Mouse (Mus musculus): ENCODE data around the gene Pik3c2a. TPM values are rescaled to one million over a fixed set of nuclear protein-coding genes. Genes with fewer than 3 reads are reported as not detected.

Pik3c2a gene
- total and polyA plus RNA-seq, 2 experiments from 2014 or later, result 7.1 to 27.1 TPM

DNA sequence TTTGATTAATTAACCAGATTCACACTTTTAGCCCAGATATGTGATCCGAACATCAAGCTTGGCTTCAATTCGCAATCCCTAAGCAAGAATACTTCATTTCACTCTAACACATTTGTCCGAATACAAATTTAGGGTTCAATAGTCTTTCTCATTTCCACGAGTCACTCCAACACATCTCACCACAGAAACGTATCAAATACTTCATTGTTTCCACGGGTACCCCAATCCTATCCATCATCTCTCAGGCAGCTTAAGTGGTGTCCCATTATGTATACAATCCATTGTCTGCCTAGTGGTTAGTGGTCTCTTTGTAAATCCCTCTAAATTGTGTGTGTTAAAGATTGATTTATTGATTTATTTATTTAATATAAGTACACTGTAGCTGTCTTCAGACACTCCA is 108.1 kb downstream of the Pik3c2a start:
- Histone ChIP-seq H3K36me3 (replicated peaks; ENCODE audit: control insufficient read depth, insufficient read depth, low read length) (peaks cover 31% of the 10 kb centered on the region), H3K4me2 (ENCODE audit: low read depth, low read length) (peak overlapping the region; percentile 67; the same call in 1 of the 2 replicates), H3K9ac (replicated peaks; ENCODE audit: low read depth, low read length) (no peak overlapping the region), H3K9me3 (replicated peaks; ENCODE audit: control insufficient read depth, low read length) (no peaks in the 10 kb centered on the region), H3K4me1 (ENCODE audit: control insufficient read depth, insufficient read depth) (peaks cover 8% of the 10 kb centered on the region; the same call in 1 of the 2 replicates), H3K27ac (ENCODE audit: low read depth) (no peak overlapping the region), H3K4me3 (ENCODE audit: low read depth, low read length) (no peak overlapping the region), H3K27me3 (ENCODE audit: control insufficient read depth, insufficient read depth, low read length) (no peaks in the 10 kb centered on the region)
- DNase-seq (ENCODE audit: low spot score) (no peak), ATAC-seq (ENCODE audit: insufficient read depth, low read depth) (no peak)
- 85% methylated on average over 6 of the region's 6 CpGs for WGBS
- no peak for TF ChIP-seq EP300 (IDR thresholded peaks at IDR 0.05; ENCODE audit: low read depth)
- TF ChIP-seq CTCF (IDR thresholded peaks at IDR 0.05; ENCODE audit: low read depth), result no peak

DNA sequence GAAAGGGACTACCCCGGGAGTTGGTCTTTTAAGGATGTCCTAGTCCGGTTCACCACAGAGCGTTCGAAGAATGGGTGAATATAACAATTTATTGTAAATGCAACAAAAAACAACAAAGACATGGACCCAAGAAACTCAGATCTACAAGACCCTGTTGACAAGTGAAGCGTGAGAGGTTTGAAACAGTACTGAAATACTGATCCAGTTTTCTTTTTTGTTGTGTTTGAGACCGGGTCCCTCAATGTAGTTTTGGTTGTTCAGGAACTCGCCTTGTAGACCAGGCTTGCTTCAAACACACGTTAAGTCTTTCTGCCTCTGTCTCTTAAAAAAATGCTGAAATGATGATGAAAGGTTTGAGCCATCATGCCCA is 108.6 kb downstream of the Pik3c2a start:
- H3K4me3 ChIP-seq (ENCODE audit: low read depth, low read length), result peak overlapping the region; percentile 86
- H3K4me2 ChIP-seq (ENCODE audit: low read depth, low read length), result peak overlapping the region; percentile 67
- DNase-seq (ENCODE audit: low spot score), result no peak
- H3K4me1 ChIP-seq (ENCODE audit: control insufficient read depth, insufficient read depth), result peaks cover 8% of the 10 kb centered on the region; the same call in 1 of the 2 replicates
- H3K27ac ChIP-seq (ENCODE audit: low read depth), result peak overlapping the region; percentile 12; the same call in 1 of the 2 replicates
- H3K9me3 ChIP-seq (replicated peaks; ENCODE audit: control insufficient read depth, low read length), result no peaks in the 10 kb centered on the region
- H3K9ac ChIP-seq (replicated peaks; ENCODE audit: low read depth, low read length), result peak overlapping the region; percentile 86
- no peaks in the 10 kb centered on the region for H3K27me3 ChIP-seq (ENCODE audit: control insufficient read depth, insufficient read depth, low read length)
- 14% methylated on average over 8 of the region's 8 CpGs for WGBS
- H3K36me3 ChIP-seq (replicated peaks; ENCODE audit: control insufficient read depth, insufficient read depth, low read length), result peaks cover 31% of the 10 kb centered on the region
- ATAC-seq (ENCODE audit: insufficient read depth, low read depth), result no peak
- no peak for TF ChIP-seq CTCF (IDR thresholded peaks at IDR 0.05; ENCODE audit: low read depth)
- no peak for TF ChIP-seq EP300 (IDR thresholded peaks at IDR 0.05; ENCODE audit: low read depth)

DNA sequence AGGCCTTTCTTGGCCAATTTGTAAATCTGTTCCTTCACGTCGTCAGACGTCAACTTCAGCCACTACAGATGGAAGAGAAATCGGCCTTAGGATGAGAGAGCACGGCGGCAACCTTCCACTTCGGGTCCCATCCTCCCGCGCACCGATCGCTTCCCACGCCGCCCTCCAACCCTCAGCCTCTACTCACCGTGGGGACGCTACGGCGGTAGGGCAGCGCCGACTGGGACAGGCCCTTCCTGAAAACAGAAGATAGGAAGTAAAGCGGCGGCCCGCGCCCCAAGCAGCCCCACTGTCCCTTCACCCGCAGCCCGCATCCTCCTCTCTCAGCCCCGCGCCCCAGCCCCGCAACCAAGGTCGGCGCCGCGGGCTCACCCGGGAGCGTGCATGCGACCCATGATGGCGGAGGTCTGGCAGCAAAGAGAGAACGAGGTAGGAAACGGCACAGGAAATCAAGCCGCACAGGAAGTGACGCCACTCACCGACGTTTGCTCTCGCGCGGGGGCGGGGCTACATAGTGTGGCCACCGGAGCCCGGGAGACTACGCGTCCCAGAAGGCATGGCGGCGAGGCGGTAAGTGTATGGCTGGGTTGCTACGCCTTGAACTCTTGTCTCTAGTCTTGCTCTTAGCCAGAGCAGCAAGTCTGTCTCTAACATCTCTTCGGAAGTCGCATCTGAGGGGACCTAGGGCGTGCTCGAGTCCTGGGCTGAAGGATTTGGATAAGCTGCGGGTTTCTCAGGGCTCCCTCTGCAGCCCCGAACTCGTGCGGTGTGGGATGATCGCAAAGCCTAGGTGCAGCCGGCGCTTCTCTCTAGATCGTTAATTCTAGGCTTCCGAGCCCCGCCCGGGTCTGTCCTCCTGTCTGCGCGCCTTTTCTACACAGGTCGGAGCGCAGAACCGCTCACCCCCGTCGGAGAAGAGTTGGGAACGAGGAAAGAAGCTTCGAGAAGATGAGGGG is 109.3 kb downstream of the Pik3c2a start, which contains the start of gene Rps13:
Rps13 (minus strand) TSS at position 483 of the 956 bp plus-strand sequence.
- Histone ChIP-seq H3K9ac (replicated peaks; ENCODE audit: low read depth, low read length) (peak within 1 kb of the TSS; percentile 86), H3K4me2 (ENCODE audit: low read depth, low read length) (peak within 1 kb of the TSS; percentile 67), H3K4me3 (ENCODE audit: low read depth, low read length) (peak within 1 kb of the TSS; percentile 86), H3K9me3 (replicated peaks; ENCODE audit: control insufficient read depth, low read length) (no peaks in the 10 kb centered on the region), H3K27ac (ENCODE audit: low read depth) (peak within 1 kb of the TSS; percentile 89), H3K4me1 (ENCODE audit: control insufficient read depth, insufficient read depth) (peaks cover 8% of the 10 kb centered on the region; the same call in 1 of the 2 replicates), H3K27me3 (ENCODE audit: control insufficient read depth, insufficient read depth, low read length) (no peaks in the 10 kb centered on the region), H3K36me3 (replicated peaks; ENCODE audit: control insufficient read depth, insufficient read depth, low read length) (peaks cover 30% of the 10 kb centered on the region)
- DNase-seq (ENCODE audit: low spot score) (peak; percentile 97), ATAC-seq (ENCODE audit: insufficient read depth, low read depth) (peak; percentile 99)
- TF ChIP-seq EP300 (IDR thresholded peaks at IDR 0.05; ENCODE audit: low read depth) (0 out of 2 replicates have a peak, but pooled peaks have one; percentile 35), CTCF (IDR thresholded peaks at IDR 0.05; ENCODE audit: low read depth) (no peak)
- under 1% methylated on average over 78 of the region's 78 CpGs for WGBS

- ATAC-seq (ENCODE audit: insufficient read depth, low read depth) (no peak), DNase-seq (ENCODE audit: low spot score) (no peak)
- Histone ChIP-seq H3K27me3 (ENCODE audit: control insufficient read depth, insufficient read depth, low read length) (no peaks in the 10 kb centered on the region), H3K9me3 (replicated peaks; ENCODE audit: control insufficient read depth, low read length) (no peaks in the 10 kb centered on the region), H3K4me3 (ENCODE audit: low read depth, low read length) (no peak overlapping the region), H3K36me3 (replicated peaks; ENCODE audit: control insufficient read depth, insufficient read depth, low read length) (peaks cover 32% of the 10 kb centered on the region), H3K4me2 (ENCODE audit: low read depth, low read length) (no peak overlapping the region), H3K4me1 (ENCODE audit: control insufficient read depth, insufficient read depth) (peaks cover 6% of the 10 kb centered on the region; the same call in 1 of the 2 replicates), H3K9ac (replicated peaks; ENCODE audit: low read depth, low read length) (no peak overlapping the region), H3K27ac (ENCODE audit: low read depth) (no peak overlapping the region)
- WGBS, result 85% methylated on average over 2 of the region's 2 CpGs
- TF ChIP-seq CTCF (IDR thresholded peaks at IDR 0.05; ENCODE audit: low read depth), result no peak
- no peak for TF ChIP-seq EP300 (IDR thresholded peaks at IDR 0.05; ENCODE audit: low read depth)
Observed at GRCm38 (mm10) chr7:116331246-116331645, 112.0 kb downstream of the Pik3c2a start.

GRCm38 (mm10) chr7:116329858-116330257 is 113.4 kb downstream of the Pik3c2a start:
- Histone ChIP-seq H3K27me3 (ENCODE audit: control insufficient read depth, insufficient read depth, low read length) (no peaks in the 10 kb centered on the region), H3K4me1 (ENCODE audit: control insufficient read depth, insufficient read depth) (peaks cover 5% of the 10 kb centered on the region; the same call in 1 of the 2 replicates), H3K9me3 (replicated peaks; ENCODE audit: control insufficient read depth, low read length) (no peaks in the 10 kb centered on the region), H3K4me2 (ENCODE audit: low read depth, low read length) (no peak overlapping the region), H3K36me3 (replicated peaks; ENCODE audit: control insufficient read depth, insufficient read depth, low read length) (peaks cover 32% of the 10 kb centered on the region), H3K27ac (ENCODE audit: low read depth) (no peak overlapping the region), H3K9ac (replicated peaks; ENCODE audit: low read depth, low read length) (no peak overlapping the region), H3K4me3 (ENCODE audit: low read depth, low read length) (no peak overlapping the region)
- 89% methylated on average over 4 of the region's 4 CpGs for WGBS
- no peak for TF ChIP-seq EP300 (IDR thresholded peaks at IDR 0.05; ENCODE audit: low read depth)
- TF ChIP-seq CTCF (IDR thresholded peaks at IDR 0.05; ENCODE audit: low read depth), result no peak
- ATAC-seq (ENCODE audit: insufficient read depth, low read depth), result no peak
- DNase-seq (ENCODE audit: low spot score), result no peak
